Mouse (Mus musculus) heart, adult 18-20 months (tissue): ENCODE measurements around the gene C77080. TPM values are rescaled to one million over a fixed set of nuclear protein-coding genes. Genes with fewer than 3 reads are reported as not detected.
A peak's percentile ranks its signal among the peaks of the same experiment; 100 is the strongest.

Experiments used
- DNase-seq, 2 experiments: peaks; one replicate each; pipeline ENCODE4 v3.0.0; 2021 to 2022; ENCODE audit warnings: mixed read lengths in 1 of 2
- total RNA-seq, 2 experiments: library from RNA; stranded (reverse); gene quantifications; 2 replicates each; pipeline ENCODE4 v1.2.3; 2021

C77080 gene
- total RNA-seq, 2 experiments from 2014 or later = 2.6 to 3.0 TPM

GRCm38 (mm10) chr4:129238579-129239016 is 22.6 kb downstream of the C77080 start:
- DNase-seq = no peak

- DNase-seq = no peak
Observed at GRCm38 (mm10) chr4:129237843-129238441, 23.3 kb downstream of the C77080 start.

GRCm38 (mm10) chr4:129236236-129236813 is 24.9 kb downstream of the C77080 start:
- no peak for DNase-seq

GRCm38 (mm10) chr4:129235147-129235546 is 26.1 kb downstream of the C77080 start:
- no peak for DNase-seq

- DNase-seq = no peak
Observed at GRCm38 (mm10) chr4:129234488-129234887, 26.7 kb downstream of the C77080 start.

- DNase-seq = no peak
Observed at GRCm38 (mm10) chr4:129232561-129233360, 28.4 kb downstream of the C77080 start.

- DNase-seq = peak in 1 of 2 experiments; percentile 27
Observed at GRCm38 (mm10) chr4:129231594-129232450, 29.4 kb downstream of the C77080 start.

GRCm38 (mm10) chr4:129230926-129231325 is 30.3 kb downstream of the C77080 start:
- DNase-seq = no peak

- DNase-seq = no peak
Observed at GRCm38 (mm10) chr4:129227985-129228381, 33.2 kb downstream of the C77080 start.

- no peak for DNase-seq
Observed at GRCm38 (mm10) chr4:129227170-129227984, 33.8 kb downstream of the C77080 start.

GRCm38 (mm10) chr4:129226441-129226963 is 34.7 kb downstream of the C77080 start:
- DNase-seq = no peak

GRCm38 (mm10) chr4:129225315-129225714 is 35.9 kb downstream of the C77080 start:
- DNase-seq = no peak

- no peak for DNase-seq
Observed at GRCm38 (mm10) chr4:129223421-129224281, 37.6 kb downstream of the C77080 start.

- peak; percentile 61 to 69 for DNase-seq
Observed at GRCm38 (mm10) chr4:129222019-129222925, 38.9 kb downstream of the C77080 start.

- DNase-seq = no peak
Observed at GRCm38 (mm10) chr4:129221097-129222010, 39.9 kb downstream of the C77080 start.

GRCm38 (mm10) chr4:129220376-129221089 is 40.7 kb downstream of the C77080 start:
- no peak for DNase-seq

- DNase-seq = no peak
Observed at GRCm38 (mm10) chr4:129219198-129219597, 42.0 kb downstream of the C77080 start.
